Mouse (Mus musculus) stomach, postnatal 0 days (tissue): ENCODE results near the gene Nckap5.

Source experiments
- CTCF ChIP-seq: IDR thresholded peaks from 2 replicates; pipeline ENCODE4 v1.5.1; 2016; ENCODE audit warnings: antibody characterized with exemption, low read depth, mild to moderate bottlenecking, moderate library complexity
- EP300 ChIP-seq: optimal IDR thresholded peaks from 2 replicates; pipeline ENCODE3; 2016; ENCODE audit warnings: antibody characterized with exemption

GRCm38 (mm10) chr1:126407886-126408285, 422.7 kb downstream of the Nckap5 start:
- peak; percentile 78 for TF ChIP-seq CTCF
- no peak for TF ChIP-seq EP300
